Mouse (Mus musculus) MEL (cell line): ENCODE data around the gene Myrf. TPM values are rescaled to one million over a fixed set of nuclear protein-coding genes. Genes with fewer than 3 reads are reported as not detected.

ENCODE experiments used
- DNase-seq: peaks from one replicate; pipeline ENCODE4 v3.0.0; 2011; ENCODE audit warnings: low read depth, low spot score
- H3K27ac ChIP-seq: 2 replicates; pipeline ENCODE4 v1.5.1; 2012; ENCODE audit warnings: low read depth, mild to moderate bottlenecking, control low read depth, low read length, moderate library complexity; ENCODE audit not compliant: control insufficient read depth
- H3K27me3 ChIP-seq, 2 experiments: fragments of 150-350 bp in 1 of 2; sonication (generic) in 1 of 2; 2 replicates each; pipeline ENCODE4 v1.6.1; 2012; ENCODE audit warnings: low read length in 2 of 2, mild to moderate bottlenecking in 2 of 2, improper control_type of control experiment in 1 of 2, moderate library complexity in 1 of 2; ENCODE audit not compliant: insufficient read depth in 2 of 2, control insufficient read depth in 1 of 2
- H3K36me3 ChIP-seq, 2 experiments: 2 replicates each; pipeline ENCODE4 v1.6.1; 2012 to 2014; ENCODE audit warnings: low read length in 2 of 2, improper control_type of control experiment in 1 of 2, inconsistent platforms in 1 of 2, mild to moderate bottlenecking in 1 of 2; ENCODE audit not compliant: insufficient read depth in 2 of 2, control insufficient read depth in 1 of 2
- H3K4me1 ChIP-seq, 2 experiments: fragments of 150-350 bp in 1 of 2; sonication (generic) in 1 of 2; 2 replicates each; pipeline ENCODE4 v1.6.1; 2012; ENCODE audit warnings: low read length in 2 of 2, improper control_type of control experiment in 1 of 2, mild to moderate bottlenecking in 1 of 2; ENCODE audit not compliant: insufficient read depth in 2 of 2, control insufficient read depth in 1 of 2
- H3K4me3 ChIP-seq, 2 experiments: fragments of 150-350 bp in 1 of 2; sonication (generic) in 1 of 2; 2 replicates each; pipeline ENCODE4 v1.5.1; 2012; ENCODE audit warnings: low read depth in 2 of 2, low read length in 2 of 2, mild to moderate bottlenecking in 2 of 2, moderate library complexity in 2 of 2, control low read depth in 1 of 2, improper control_type of control experiment in 1 of 2; ENCODE audit not compliant: control insufficient read depth in 1 of 2, insufficient read depth in 1 of 2
- H3K79me2 ChIP-seq: 2 replicates; pipeline ENCODE4 v1.6.1; 2012; ENCODE audit warnings: mild to moderate bottlenecking, low read length, moderate library complexity; ENCODE audit not compliant: control insufficient read depth, poor library complexity, insufficient read depth
- H3K9ac ChIP-seq: 2 replicates; pipeline ENCODE4 v1.6.1; 2012; ENCODE audit warnings: low read depth, mild to moderate bottlenecking, control low read depth, low read length, moderate library complexity; ENCODE audit not compliant: control insufficient read depth, poor library complexity, severe bottlenecking
- H3K9me3 ChIP-seq: fragments of 150-350 bp; sonication (generic); replicated peaks from 2 replicates; pipeline ENCODE4 v1.6.1; 2012; ENCODE audit warnings: mild to moderate bottlenecking, low read length, improper control_type of control experiment, moderate library complexity; ENCODE audit not compliant: insufficient read depth
- BHLHE40 ChIP-seq: IDR thresholded peaks from 2 replicates; pipeline ENCODE4 v1.6.1; 2012; ENCODE audit warnings: low read depth, mild to moderate bottlenecking, inconsistent platforms, low read length, improper control_type of control experiment, borderline replicate concordance
- CHD1 ChIP-seq: IDR thresholded peaks from 2 replicates; pipeline ENCODE4 v1.6.1; 2012; ENCODE audit warnings: low read depth, mild to moderate bottlenecking, inconsistent platforms, low read length, improper control_type of control experiment
- CHD2 ChIP-seq: IDR thresholded peaks from 2 replicates; pipeline ENCODE4 v1.6.1; 2011; ENCODE audit warnings: low read length, improper control_type of control experiment
- CTCF ChIP-seq, 3 experiments: IDR thresholded peaks in 2 of 3; conservative IDR thresholded peaks in 1 of 3; 2 replicates each; pipeline ENCODE4 v1.5.1; 2011 to 2012; ENCODE audit warnings: low read length in 3 of 3, low read depth in 2 of 3, mild to moderate bottlenecking in 2 of 3, improper control_type of control experiment in 1 of 3, inconsistent platforms in 1 of 3, mixed read lengths in 1 of 3, moderate library complexity in 1 of 3; ENCODE audit not compliant: control insufficient read depth in 1 of 3, insufficient read depth in 1 of 3, poor library complexity in 1 of 3, severe bottlenecking in 1 of 3
- E2F4 ChIP-seq: IDR thresholded peaks from 2 replicates; pipeline ENCODE4 v1.6.1; 2011; ENCODE audit warnings: low read depth, low read length, improper control_type of control experiment, borderline replicate concordance
- ELF1 ChIP-seq: IDR thresholded peaks from 2 replicates; pipeline ENCODE4 v1.6.1; 2014; ENCODE audit warnings: low read depth, mild to moderate bottlenecking, inconsistent platforms, low read length, improper control_type of control experiment, moderate library complexity
- EP300 ChIP-seq, 2 experiments: IDR thresholded peaks; 2 replicates each; pipeline ENCODE4 v1.6.1; 2011; ENCODE audit warnings: improper control_type of control experiment in 2 of 2, low read length in 2 of 2, low read depth in 1 of 2, mild to moderate bottlenecking in 1 of 2
- GABPA ChIP-seq: IDR thresholded peaks from 2 replicates; pipeline ENCODE4 v1.6.1; 2012; ENCODE audit warnings: low read depth, mild to moderate bottlenecking, inconsistent platforms, low read length, improper control_type of control experiment, moderate library complexity
- GATA1 ChIP-seq: IDR thresholded peaks from 2 replicates; pipeline ENCODE4 v1.6.1; 2011; ENCODE audit warnings: low read depth, low read length, improper control_type of control experiment
- HCFC1 ChIP-seq: IDR thresholded peaks from 2 replicates; pipeline ENCODE4 v1.6.1; 2012; ENCODE audit warnings: low read depth, mild to moderate bottlenecking, inconsistent platforms, low read length, improper control_type of control experiment, moderate library complexity
- JUND ChIP-seq: IDR thresholded peaks from 2 replicates; pipeline ENCODE4 v1.6.1; 2011; ENCODE audit warnings: low read depth, mild to moderate bottlenecking, improper control_type of control experiment, low read length
- KAT2A ChIP-seq: conservative IDR thresholded peaks from 2 replicates; pipeline ENCODE4 v1.6.1; 2012; ENCODE audit warnings: low read depth, low read length, improper control_type of control experiment, inconsistent platforms
- MAX ChIP-seq: IDR thresholded peaks from 2 replicates; pipeline ENCODE4 v1.6.1; 2011; ENCODE audit warnings: low read length, improper control_type of control experiment
- MEF2A ChIP-seq: IDR thresholded peaks from 2 replicates; pipeline ENCODE4 v1.6.1; 2014; ENCODE audit warnings: low read depth, mild to moderate bottlenecking, inconsistent platforms, low read length, improper control_type of control experiment; ENCODE audit not compliant: poor library complexity, insufficient replicate concordance, severe bottlenecking; ENCODE audit errors: extremely low read depth
- MXI1 ChIP-seq: IDR thresholded peaks from 2 replicates; pipeline ENCODE4 v1.6.1; 2011; ENCODE audit warnings: mild to moderate bottlenecking, low read depth, low read length, improper control_type of control experiment
- MYC ChIP-seq: IDR thresholded peaks from 2 replicates; pipeline ENCODE4 v1.6.1; 2011; ENCODE audit warnings: low read depth, mild to moderate bottlenecking, low read length, improper control_type of control experiment, moderate library complexity
- POLR2A ChIP-seq, 2 experiments: IDR thresholded peaks; 2 replicates each; pipeline ENCODE4 v1.6.1; 2011 to 2012; ENCODE audit warnings: low read length in 2 of 2, mild to moderate bottlenecking in 2 of 2, control low read depth in 1 of 2, improper control_type of control experiment in 1 of 2, low read depth in 1 of 2, moderate library complexity in 1 of 2; ENCODE audit not compliant: control insufficient read depth in 1 of 2, insufficient read depth in 1 of 2, poor library complexity in 1 of 2
- POLR2AphosphoS5 ChIP-seq: IDR thresholded peaks from 2 replicates; pipeline ENCODE4 v1.6.1; 2012; ENCODE audit warnings: low read depth, borderline replicate concordance, mild to moderate bottlenecking, inconsistent platforms, low read length, moderate library complexity, mixed read lengths
- RAD21 ChIP-seq: IDR thresholded peaks from 2 replicates; pipeline ENCODE4 v1.6.1; 2011; ENCODE audit warnings: mild to moderate bottlenecking, low read depth, low read length, improper control_type of control experiment
- SIN3A ChIP-seq: IDR thresholded peaks from 2 replicates; pipeline ENCODE4 v1.6.1; 2012; ENCODE audit warnings: low read length, improper control_type of control experiment, inconsistent platforms
- SMC3 ChIP-seq: IDR thresholded peaks from 2 replicates; pipeline ENCODE4 v1.6.1; 2011; ENCODE audit warnings: low read depth, low read length, improper control_type of control experiment
- TAL1 ChIP-seq: IDR thresholded peaks from 2 replicates; pipeline ENCODE4 v1.6.1; 2012; ENCODE audit warnings: mild to moderate bottlenecking, inconsistent platforms, low read length, moderate library complexity, mixed read lengths
- TBP ChIP-seq: IDR thresholded peaks from 2 replicates; pipeline ENCODE4 v1.8.0; 2011; ENCODE audit warnings: low read depth, low read length, improper control_type of control experiment
- USF2 ChIP-seq, 2 experiments: IDR thresholded peaks; 2 replicates each; pipeline ENCODE4 v1.6.1; 2011 to 2012; ENCODE audit warnings: improper control_type of control experiment in 2 of 2, low read length in 2 of 2, borderline replicate concordance in 1 of 2, inconsistent platforms in 1 of 2, low read depth in 1 of 2, mild to moderate bottlenecking in 1 of 2; ENCODE audit not compliant: insufficient read depth in 1 of 2
- ZC3H11A ChIP-seq: IDR thresholded peaks from 2 replicates; pipeline ENCODE4 v1.6.1; 2012; ENCODE audit warnings: low read depth, mild to moderate bottlenecking, inconsistent platforms, low read length, improper control_type of control experiment
- ZKSCAN1 ChIP-seq: IDR thresholded peaks from 2 replicates; pipeline ENCODE4 v1.6.1; 2012; ENCODE audit warnings: low read depth, mild to moderate bottlenecking, inconsistent platforms, low read length, improper control_type of control experiment, moderate library complexity
- ZMIZ1 ChIP-seq: IDR thresholded peaks from 2 replicates; pipeline ENCODE4 v1.6.1; 2012; ENCODE audit warnings: low read depth, mild to moderate bottlenecking, inconsistent platforms, low read length, improper control_type of control experiment, moderate library complexity
- ZNF384 ChIP-seq: IDR thresholded peaks from 2 replicates; pipeline ENCODE4 v1.6.1; 2012; ENCODE audit warnings: low read depth, mild to moderate bottlenecking, inconsistent platforms, low read length, improper control_type of control experiment
- polyA plus RNA-seq, 2 experiments: library from polyadenylated mRNA; stranded (reverse) in 1 of 2; unstranded in 1 of 2; fragments of >175 nt in 1 of 2; fragments of >200 nt in 1 of 2; gene quantifications; 2 replicates each; pipeline versions ENCODE4 v1.2.1 to v1.2.4; 2012; ENCODE audit warnings: low replicate concordance in 2 of 2, low read depth in 1 of 2; ENCODE audit not compliant: insufficient read length in 2 of 2, insufficient read depth in 1 of 2, missing spikeins in 1 of 2
- total RNA-seq: library from RNA; depleted of rRNA; stranded (reverse); fragments of 300-350 nt; gene quantifications from 2 replicates; pipeline ENCODE4 v1.2.3, GENCODE M21; 2012

Gene Myrf
- total and polyA plus RNA-seq, 3 experiments: 0.23 to 2.7 TPM; not detected in 1

- Histone ChIP-seq H3K9me3 (no peaks in the 10 kb centered on the region), H3K79me2 (peaks cover 41% of the 10 kb centered on the region), H3K27me3 (no peaks in the 10 kb centered on the region), H3K36me3 (peaks cover 4 to 16% of the 10 kb centered on the region in 2 experiments), H3K4me3 (peak overlapping the region; percentile 79 to 95), H3K9ac (peak overlapping the region; percentile 90), H3K4me1 (peaks cover 0 to 11% of the 10 kb centered on the region in 2 experiments; a peak in 2 of 4 replicates)
- peak; percentile 69 for DNase-seq
- TF ChIP-seq ZC3H11A: no peak
- TF ChIP-seq TBP: no peak
- TF ChIP-seq SIN3A: peak; percentile 62
- TF ChIP-seq RAD21: peak; percentile 11
- peak; percentile 69 for TF ChIP-seq MAX
- TF ChIP-seq USF2 (IDR thresholded peaks at IDR 0.05; ENCODE audit: borderline replicate concordance in 1 of 2, insufficient read depth in 1 of 2, low read depth in 1 of 2, low read length in 2 of 2): no peak
- TF ChIP-seq CTCF (IDR thresholded peaks at IDR 0.05 in 2 of 3, conservative IDR thresholded peaks at IDR 0.05 in 1 of 3; ENCODE audit: control insufficient read depth in 1 of 3, insufficient read depth in 1 of 3, low read depth in 2 of 3, low read length in 3 of 3, poor library complexity in 1 of 3, severe bottlenecking in 1 of 3): peak in 2 of 3 experiments; percentile 17 to 44; a peak in 3 of 6 replicates
- TF ChIP-seq POLR2AphosphoS5: no peak
- TF ChIP-seq MXI1: peak; percentile 93
- peak; percentile 74 for TF ChIP-seq ZNF384
- TF ChIP-seq MEF2A: no peak
- no peak for TF ChIP-seq ELF1
- no peak for TF ChIP-seq GATA1
- 0 out of 2 replicates have a peak, but pooled peaks have one; percentile 6 for TF ChIP-seq SMC3
- TF ChIP-seq POLR2A (IDR thresholded peaks at IDR 0.05; ENCODE audit: control insufficient read depth in 1 of 2, insufficient read depth in 1 of 2, low read depth in 1 of 2, low read length in 2 of 2, poor library complexity in 1 of 2): no peak; a peak in 1 of 4 replicates
- TF ChIP-seq MYC: peak; percentile 78; the same call in 1 of the 2 replicates
- TF ChIP-seq, all 39 proteins: peak for 8
- H3K27ac ChIP-seq: peak overlapping the region; percentile 58
Measured at GRCm38 (mm10) chr19:10204616-10205001, 35.9 kb downstream of the Myrf start.

GRCm38 (mm10) chr19:10203848-10204615 is 36.5 kb downstream of the Myrf start, which contains the start of the genes Tmem258 and Fen1:
Tmem258 (plus strand) TSS chr19:10204014.
Fen1 (minus strand) TSS chr19:10204169.
- DNase-seq: peak; percentile 93
- peaks cover 0 to 11% of the 10 kb centered on the region in 2 experiments; a peak in 2 of 4 replicates for H3K4me1 ChIP-seq
- peak; percentile 96 for TF ChIP-seq HCFC1
- TF ChIP-seq KAT2A: peak; percentile 87
- TF ChIP-seq ZKSCAN1: no peak
- peak; percentile 61; the same call in 1 of the 2 replicates for TF ChIP-seq ZMIZ1
- TF ChIP-seq CTCF (IDR thresholded peaks at IDR 0.05 in 2 of 3, conservative IDR thresholded peaks at IDR 0.05 in 1 of 3; ENCODE audit: control insufficient read depth in 1 of 3, insufficient read depth in 1 of 3, low read depth in 2 of 3, low read length in 3 of 3, poor library complexity in 1 of 3, severe bottlenecking in 1 of 3): no peak
- no peak for TF ChIP-seq TAL1
- peak; percentile 66 to 90 for TF ChIP-seq USF2 (IDR thresholded peaks at IDR 0.05; ENCODE audit: borderline replicate concordance in 1 of 2, insufficient read depth in 1 of 2, low read depth in 1 of 2, low read length in 2 of 2)
- peak; percentile 36; the same call in 1 of the 2 replicates for TF ChIP-seq BHLHE40
- TF ChIP-seq GATA1: no peak
- TF ChIP-seq JUND: no peak
- TF ChIP-seq GABPA: no peak
- TF ChIP-seq EP300 (IDR thresholded peaks at IDR 0.05; ENCODE audit: low read depth in 1 of 2, low read length in 2 of 2): no peak
- TF ChIP-seq CHD1: peak; percentile 80; the same call in 1 of the 2 replicates
- TF ChIP-seq MXI1: no peak
- TF ChIP-seq POLR2AphosphoS5: no peak
- peak; percentile 97 for TF ChIP-seq E2F4
- no peak for TF ChIP-seq CHD2

More at GRCm38 (mm10) chr19:10203848-10204615, 36.5 kb downstream of the Myrf start, which contains the start of the genes Tmem258 and Fen1:
- Histone ChIP-seq H3K9ac (peak within 1 kb of the TSS; percentile 90), H3K79me2 (peaks cover 41% of the 10 kb centered on the region), H3K4me3 (peak within 1 kb of the TSS; percentile 79 to 95), H3K36me3 (peaks cover 4 to 16% of the 10 kb centered on the region in 2 experiments), H3K27me3 (no peaks in the 10 kb centered on the region), H3K9me3 (no peaks in the 10 kb centered on the region), H3K27ac (peak within 1 kb of the TSS; percentile 95)
